Mouse (Mus musculus): ENCODE measurements around the gene Hist1h2af. TPM values are rescaled to one million over a fixed set of nuclear protein-coding genes. Genes with fewer than 3 reads are reported as not detected.
"Not testable (repeated sequence)": the region's sequence is repeated elsewhere in the genome, so short reads cannot be mapped to it uniquely, and the experiment has no call there.

Hist1h2af gene
- polyA plus RNA-seq, 1 experiment from 2014 or later: 3.3 TPM

- H3K4me1 ChIP-seq (replicated peaks; ENCODE audit: control insufficient read depth, insufficient read depth, low read length): peaks cover 36% of the 10 kb centered on the region
- WGBS: 8% methylated on average over 18 of the region's 20 CpGs
- H3K4me2 ChIP-seq (replicated peaks): peak overlapping the region; percentile 67
- H3K9me3 ChIP-seq (ENCODE audit: control insufficient read depth, low read length); ATAC-seq (ENCODE audit: low FRiP score); H3K36me3 ChIP-seq (replicated peaks; ENCODE audit: control insufficient read depth, insufficient read depth); DNase-seq (ENCODE audit: low spot score); H3K27me3 ChIP-seq (ENCODE audit: control insufficient read depth, insufficient read depth, low read length): not testable (repeated sequence)
- peak overlapping the region; percentile 85 for H3K27ac ChIP-seq
- H3K4me3 ChIP-seq (replicated peaks; ENCODE audit: low read length): peak overlapping the region; percentile 35
- peak overlapping the region; percentile 28 for H3K9ac ChIP-seq
Measured at GRCm38 (mm10) chr13:23573034-23573897, 39.6 kb downstream of the Hist1h2af start.

- Histone ChIP-seq H3K4me3 (replicated peaks; ENCODE audit: low read length) (peak within 1 kb of the TSS; percentile 35), H3K4me2 (replicated peaks) (peak within 1 kb of the TSS; percentile 67), H3K4me1 (replicated peaks; ENCODE audit: control insufficient read depth, insufficient read depth, low read length) (peaks cover 36% of the 10 kb centered on the region), H3K9ac (peak within 1 kb of the TSS; percentile 28), H3K27ac (peak within 1 kb of the TSS; percentile 87)
- not testable (repeated sequence) for H3K36me3 ChIP-seq (replicated peaks; ENCODE audit: control insufficient read depth, insufficient read depth); H3K9me3 ChIP-seq (ENCODE audit: control insufficient read depth, low read length); H3K27me3 ChIP-seq (ENCODE audit: control insufficient read depth, insufficient read depth, low read length)
- WGBS: under 1% methylated on average over 24 of the region's 42 CpGs
- DNase-seq (ENCODE audit: low spot score): peak; percentile 96
- peak; percentile 93 for ATAC-seq (ENCODE audit: low FRiP score)
Measured at GRCm38 (mm10) chr13:23573898-23574524, 40.3 kb downstream of the Hist1h2af start, which contains the start of the genes Hist1h2bf and Hist1h2ad. Gene Hist1h2bf (minus strand): TSS chr13:23574196. Gene Hist1h2ad (plus strand): TSS chr13:23574381.

GRCm38 (mm10) chr13:23574546-23575170, 41.0 kb downstream of the Hist1h2af start:
- Histone ChIP-seq H3K4me2 (replicated peaks) (peak overlapping the region; percentile 67), H3K4me3 (replicated peaks; ENCODE audit: low read length) (peak overlapping the region; percentile 35), H3K4me1 (replicated peaks; ENCODE audit: control insufficient read depth, insufficient read depth, low read length) (peaks cover 36% of the 10 kb centered on the region), H3K27ac (peak overlapping the region; percentile 87)
- H3K27me3 ChIP-seq (ENCODE audit: control insufficient read depth, insufficient read depth, low read length); H3K36me3 ChIP-seq (replicated peaks; ENCODE audit: control insufficient read depth, insufficient read depth); ATAC-seq (ENCODE audit: low FRiP score); H3K9me3 ChIP-seq (ENCODE audit: control insufficient read depth, low read length); H3K9ac ChIP-seq: not testable (repeated sequence)
- peak; percentile 37 for DNase-seq (ENCODE audit: low spot score)
- under 1% methylated on average over 6 of the region's 39 CpGs for WGBS

- Histone ChIP-seq H3K9me3 (ENCODE audit: control insufficient read depth, low read length) (no peaks in the 10 kb centered on the region), H3K4me3 (replicated peaks; ENCODE audit: low read length) (peak within 1 kb of the TSS; percentile 35), H3K4me2 (replicated peaks) (peak within 1 kb of the TSS; percentile 67), H3K4me1 (replicated peaks; ENCODE audit: control insufficient read depth, insufficient read depth, low read length) (peaks cover 31% of the 10 kb centered on the region), H3K27ac (peak within 1 kb of the TSS; percentile 87), H3K9ac (peak within 1 kb of the TSS; percentile 71), H3K36me3 (replicated peaks; ENCODE audit: control insufficient read depth, insufficient read depth) (no peaks in the 10 kb centered on the region), H3K27me3 (ENCODE audit: control insufficient read depth, insufficient read depth, low read length) (no peaks in the 10 kb centered on the region)
- peak; percentile 87 for DNase-seq (ENCODE audit: low spot score)
- peak; percentile 62 for ATAC-seq (ENCODE audit: low FRiP score)
- WGBS: under 1% methylated on average over 18 of the region's 18 CpGs
Measured at GRCm38 (mm10) chr13:23575271-23575851, 41.7 kb downstream of the Hist1h2af start, which contains the start of gene Hist1h3d. Gene Hist1h3d (plus strand): TSS chr13:23575763.

GRCm38 (mm10) chr13:23575864-23576313, 42.2 kb downstream of the Hist1h2af start:
- not testable (repeated sequence) for ATAC-seq (ENCODE audit: low FRiP score); H3K27me3 ChIP-seq (ENCODE audit: control insufficient read depth, insufficient read depth, low read length); H3K9me3 ChIP-seq (ENCODE audit: control insufficient read depth, low read length); H3K36me3 ChIP-seq (replicated peaks; ENCODE audit: control insufficient read depth, insufficient read depth); DNase-seq (ENCODE audit: low spot score)
- Histone ChIP-seq H3K27ac (peak overlapping the region; percentile 67), H3K9ac (peak overlapping the region; percentile 71), H3K4me2 (replicated peaks) (peak overlapping the region; percentile 67), H3K4me1 (replicated peaks; ENCODE audit: control insufficient read depth, insufficient read depth, low read length) (peaks cover 29% of the 10 kb centered on the region), H3K4me3 (replicated peaks; ENCODE audit: low read length) (peak overlapping the region; percentile 35)
- WGBS: under 1% methylated on average over 8 of the region's 40 CpGs

GRCm38 (mm10) chr13:23576351-23576881, 42.7 kb downstream of the Hist1h2af start:
- Histone ChIP-seq H3K9ac (peak overlapping the region; percentile 71), H3K4me2 (replicated peaks) (peak overlapping the region; percentile 67), H3K36me3 (replicated peaks; ENCODE audit: control insufficient read depth, insufficient read depth) (no peaks in the 10 kb centered on the region), H3K27me3 (ENCODE audit: control insufficient read depth, insufficient read depth, low read length) (no peaks in the 10 kb centered on the region), H3K4me3 (replicated peaks; ENCODE audit: low read length) (peak overlapping the region; percentile 35), H3K4me1 (replicated peaks; ENCODE audit: control insufficient read depth, insufficient read depth, low read length) (peaks cover 29% of the 10 kb centered on the region), H3K9me3 (ENCODE audit: control insufficient read depth, low read length) (no peaks in the 10 kb centered on the region), H3K27ac (peak overlapping the region; percentile 67)
- WGBS: 6% methylated on average over 7 of the region's 7 CpGs
- DNase-seq (ENCODE audit: low spot score) (no peak), ATAC-seq (ENCODE audit: low FRiP score) (no peak)

GRCm38 (mm10) chr13:23576906-23577639, 43.4 kb downstream of the Hist1h2af start:
- 0 out of 2 replicates have a peak overlapping the region, but pooled peaks have one; percentile 71 for H3K9ac ChIP-seq
- peak overlapping the region; percentile 35; the same call in 1 of the 2 replicates for H3K4me3 ChIP-seq (replicated peaks; ENCODE audit: low read length)
- 56% methylated on average over 6 of the region's 6 CpGs for WGBS
- H3K4me1 ChIP-seq (replicated peaks; ENCODE audit: control insufficient read depth, insufficient read depth, low read length): peaks cover 30% of the 10 kb centered on the region
- H3K4me2 ChIP-seq (replicated peaks): peak overlapping the region; percentile 67
- H3K27me3 ChIP-seq (ENCODE audit: control insufficient read depth, insufficient read depth, low read length): no peaks in the 10 kb centered on the region
- no peak overlapping the region for H3K27ac ChIP-seq
- H3K36me3 ChIP-seq (replicated peaks; ENCODE audit: control insufficient read depth, insufficient read depth): no peaks in the 10 kb centered on the region
- DNase-seq (ENCODE audit: low spot score) (no peak), ATAC-seq (ENCODE audit: low FRiP score) (no peak)
- no peaks in the 10 kb centered on the region for H3K9me3 ChIP-seq (ENCODE audit: control insufficient read depth, low read length)

- DNase-seq (ENCODE audit: low spot score): no peak
- no peak overlapping the region for H3K4me3 ChIP-seq (replicated peaks; ENCODE audit: low read length)
- no peak overlapping the region for H3K27ac ChIP-seq
- H3K4me1 ChIP-seq (replicated peaks; ENCODE audit: control insufficient read depth, insufficient read depth, low read length): peaks cover 30% of the 10 kb centered on the region
- H3K4me2 ChIP-seq (replicated peaks): no peak overlapping the region
- H3K36me3 ChIP-seq (replicated peaks; ENCODE audit: control insufficient read depth, insufficient read depth): no peaks in the 10 kb centered on the region
- no peaks in the 10 kb centered on the region for H3K27me3 ChIP-seq (ENCODE audit: control insufficient read depth, insufficient read depth, low read length)
- no peaks in the 10 kb centered on the region for H3K9me3 ChIP-seq (ENCODE audit: control insufficient read depth, low read length)
- 97% methylated on average over 1 of the region's 1 CpGs for WGBS
- no peak overlapping the region for H3K9ac ChIP-seq
- ATAC-seq (ENCODE audit: low FRiP score): no peak
Measured at GRCm38 (mm10) chr13:23577835-23578234, 44.1 kb downstream of the Hist1h2af start.

Data from hindbrain, embryonic 14.5 days (tissue).